In the genomic region with DNA sequence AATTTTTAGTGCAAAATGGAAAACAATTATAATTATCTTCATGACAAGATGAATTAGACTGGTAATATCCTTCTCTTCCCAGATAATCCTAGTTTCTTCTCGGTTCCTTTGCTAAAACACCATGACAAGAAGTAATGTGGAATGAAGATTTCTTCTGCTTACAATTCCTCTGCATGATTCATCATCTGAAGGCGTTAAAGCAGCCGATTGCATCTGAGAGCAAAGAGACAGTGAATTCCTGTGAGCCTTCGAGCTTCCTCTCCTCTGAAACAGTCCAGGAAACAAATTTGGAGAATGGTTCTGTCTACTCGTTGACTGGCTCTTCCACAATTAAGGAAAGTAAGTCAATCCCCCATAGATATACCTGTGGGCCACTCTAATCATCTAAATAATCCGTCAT, we compare ENCODE assay signal across 27 mouse cellular contexts.
"Had no signal": no experiment of that assay in that cellular context is flagged by ENCODE, and none has a peak within 500 bp of the region (broad histone marks: within the 10 kb centered on the region; RNA-seq: fewer than 3 reads in every experiment).

No protein-coding gene starts in this region.

- H3K9me3 ChIP-seq: heart, embryonic 10.5 days; heart, embryonic 12.5 days; hindbrain, embryonic 10.5 days; hindbrain, embryonic 12.5 days; hindbrain, embryonic 15.5 days; kidney, embryonic 15.5 days; limb, embryonic 13.5 days; limb, embryonic 15.5 days; liver, embryonic 12.5 days had no signal

- H3K36me3 ChIP-seq: heart, embryonic 10.5 days; heart, embryonic 12.5 days; hindbrain, embryonic 10.5 days; hindbrain, embryonic 12.5 days; hindbrain, embryonic 15.5 days; kidney, embryonic 15.5 days; limb, embryonic 13.5 days; limb, embryonic 15.5 days; liver, embryonic 12.5 days had no signal

- H3K4me1 ChIP-seq: heart, embryonic 10.5 days; hindbrain, embryonic 10.5 days; hindbrain, embryonic 12.5 days; hindbrain, embryonic 15.5 days; kidney, embryonic 15.5 days; limb, embryonic 15.5 days; liver, embryonic 12.5 days had no signal

- H3K4me2 ChIP-seq: heart, embryonic 12.5 days; hindbrain, embryonic 12.5 days; hindbrain, embryonic 15.5 days; kidney, embryonic 15.5 days; limb, embryonic 13.5 days; limb, embryonic 15.5 days; liver, embryonic 12.5 days had no signal

- H3K27ac ChIP-seq: gastrocnemius, adult 2 months; heart, embryonic 10.5 days; hindbrain, embryonic 10.5 days; hindbrain, embryonic 12.5 days; hindbrain, embryonic 15.5 days; hindbrain, postnatal 0 days; kidney, embryonic 15.5 days; kidney, postnatal 0 days; limb, embryonic 13.5 days; limb, embryonic 15.5 days; liver, embryonic 12.5 days; liver, embryonic 14.5 days had no signal

- ATAC-seq: hindbrain, postnatal 0 days; intestine, embryonic 16.5 days; liver, embryonic 12.5 days had no signal

- H3K4me3 ChIP-seq: gastrocnemius, adult 2 months; heart, embryonic 10.5 days; heart, embryonic 12.5 days; hindbrain, embryonic 10.5 days; hindbrain, embryonic 12.5 days; hindbrain, embryonic 15.5 days; kidney, embryonic 15.5 days; limb, embryonic 13.5 days; limb, embryonic 15.5 days; liver, embryonic 12.5 days had no signal

- H3K27me3 ChIP-seq: heart, embryonic 12.5 days; hindbrain, embryonic 12.5 days; hindbrain, embryonic 15.5 days; kidney, embryonic 15.5 days; limb, embryonic 13.5 days; limb, embryonic 15.5 days; liver, embryonic 12.5 days had no signal

- DNase-seq: gastrocnemius, adult 2 months; gastrocnemius, postnatal 10 days; gastrocnemius, postnatal 25 days; heart, adult 18-20 months; heart, postnatal 10 days; heart, postnatal 4 days; kidney, adult 11 months; kidney, adult 2 months; kidney, adult 9 months; kidney, postnatal 14 days; kidney, postnatal 36 days; layer of hippocampus, adult 9-11 months; layer of hippocampus, postnatal 36 days; left cerebral cortex, postnatal 4 days had no signal

- H3K9ac ChIP-seq: heart, embryonic 12.5 days; hindbrain, embryonic 12.5 days; hindbrain, embryonic 15.5 days; kidney, embryonic 15.5 days; limb, embryonic 13.5 days; limb, embryonic 15.5 days; liver, embryonic 12.5 days; liver, embryonic 14.5 days had no signal
